Mouse (Mus musculus) gastrocnemius, adult 8-10 months (tissue): ENCODE results near the gene Slc12a6. TPM values are rescaled to one million over a fixed set of nuclear protein-coding genes. Genes with fewer than 3 reads are reported as not detected.
"Not testable (repeated sequence)": the region's sequence is repeated elsewhere in the genome, so short reads cannot be mapped to it uniquely, and the experiment has no call there.

Experiments used
- DNase-seq, 2 experiments: peaks; one replicate each; pipeline ENCODE4 v3.0.0; 2022; ENCODE audit warnings: low spot score in 2 of 2
- total RNA-seq, 4 experiments: library from RNA; stranded (reverse); gene quantifications; 2 replicates each; pipeline ENCODE4 v1.2.4; 2022

The Slc12a6 gene
- total RNA-seq, 4 experiments from 2014 or later: 26.2 to 30.9 (median 27.1) TPM

- peak; percentile 68 to 69 for DNase-seq
Measured at GRCm38 (mm10) chr2:112261748-112262653, 3.6 kb upstream of the Slc12a6 start, which contains the start of gene Nop10. Gene Nop10, plus strand, starts transcription at chr2:112261926.

GRCm38 (mm10) chr2:112262779-112263295 is 2.8 kb upstream of the Slc12a6 start:
- DNase-seq: no peak

GRCm38 (mm10) chr2:112264364-112264763 is 1.3 kb upstream of the Slc12a6 start:
- DNase-seq: no peak

- peak; percentile 39 to 41 for DNase-seq
Measured at GRCm38 (mm10) chr2:112266242-112266592, 592 bp downstream of the Slc12a6 start, which contains the start of gene Gm21985. Gene Gm21985, plus strand, starts transcription at chr2:112266314.

- peak in 1 of 2 experiments; percentile 39 for DNase-seq
Measured at GRCm38 (mm10) chr2:112266780-112267179, 1.2 kb downstream of the Slc12a6 start.

- no peak for DNase-seq
Measured at GRCm38 (mm10) chr2:112267547-112268269, 2.1 kb downstream of the Slc12a6 start.

- no peak for DNase-seq
Measured at GRCm38 (mm10) chr2:112270011-112270410, 4.4 kb downstream of the Slc12a6 start.

- no peak for DNase-seq
Measured at GRCm38 (mm10) chr2:112272909-112273308, 7.3 kb downstream of the Slc12a6 start.

GRCm38 (mm10) chr2:112273474-112273873 is 7.8 kb downstream of the Slc12a6 start:
- no peak for DNase-seq

GRCm38 (mm10) chr2:112276870-112277269 is 11.2 kb downstream of the Slc12a6 start:
- no peak for DNase-seq

- no peak for DNase-seq
Measured at GRCm38 (mm10) chr2:112282846-112283245, 17.2 kb downstream of the Slc12a6 start.

GRCm38 (mm10) chr2:112284363-112285030 is 18.9 kb downstream of the Slc12a6 start:
- peak; percentile 32 to 47 for DNase-seq

GRCm38 (mm10) chr2:112285031-112285390 is 19.4 kb downstream of the Slc12a6 start:
- no peak for DNase-seq

GRCm38 (mm10) chr2:112286062-112286461 is 20.4 kb downstream of the Slc12a6 start:
- not testable (repeated sequence) for DNase-seq

- DNase-seq: no peak
Measured at GRCm38 (mm10) chr2:112287059-112287458, 21.4 kb downstream of the Slc12a6 start.

GRCm38 (mm10) chr2:112289507-112289906 is 23.9 kb downstream of the Slc12a6 start:
- DNase-seq: no peak

GRCm38 (mm10) chr2:112292823-112293222 is 27.2 kb downstream of the Slc12a6 start:
- no peak for DNase-seq

- no peak for DNase-seq
Measured at GRCm38 (mm10) chr2:112296211-112296610, 30.6 kb downstream of the Slc12a6 start.

- DNase-seq: no peak
Measured at GRCm38 (mm10) chr2:112298221-112298620, 32.6 kb downstream of the Slc12a6 start.

GRCm38 (mm10) chr2:112308671-112309070 is 43.0 kb downstream of the Slc12a6 start:
- no peak for DNase-seq

GRCm38 (mm10) chr2:112309161-112309600 is 43.6 kb downstream of the Slc12a6 start:
- no peak for DNase-seq
